Mouse (Mus musculus): Measurements from ENCODE around the gene Omt2b.
"Not testable (repeated sequence)": the region's sequence is repeated elsewhere in the genome, so short reads cannot be mapped to it uniquely, and the experiment has no call there.

GRCm38 (mm10) chr9:78294781-78295180 is 32.6 kb upstream of the Omt2b start:
- TF ChIP-seq CTCF (IDR thresholded peaks at IDR 0.05; ENCODE audit: borderline replicate concordance, control insufficient read depth, extremely low read depth, insufficient read depth, low read length, poor library complexity); POLR2A (IDR thresholded peaks at IDR 0.05; ENCODE audit: control insufficient read depth, extremely low read depth, insufficient read depth, low read length, poor library complexity): not testable (repeated sequence)
